Mouse (Mus musculus) midbrain, embryonic 11.5 days (tissue): ENCODE measurements around the gene Snrpa1. TPM values are rescaled to one million over a fixed set of nuclear protein-coding genes. Genes with fewer than 3 reads are reported as not detected.
"Not testable (repeated sequence)": the region's sequence is repeated elsewhere in the genome, so short reads cannot be mapped to it uniquely, and the experiment has no call there.

ENCODE experiments used
- ATAC-seq: fragments of 200-750 bp; cut with Nextera tagmentation; 2 replicates; pipeline ENCODE4 v1.8.0; 2017; ENCODE audit warnings: moderate TSS enrichment, moderate library complexity; ENCODE audit not compliant: low FRiP score
- DNase-seq: peaks from one replicate; pipeline ENCODE4 v3.0.0; 2015; ENCODE audit warnings: low spot score; ENCODE audit errors: missing footprints
- H3K27ac ChIP-seq: fragments of 300-500 bp; sonication (generic); 2 replicates; pipeline ENCODE4 v1.5.1; 2014; ENCODE audit warnings: low read depth, low read length
- H3K27me3 ChIP-seq: fragments of 300-500 bp; sonication (generic); 2 replicates; pipeline ENCODE4 v1.6.1; 2014; ENCODE audit warnings: mild to moderate bottlenecking, low read length, moderate library complexity, mixed read lengths; ENCODE audit not compliant: control insufficient read depth, insufficient read depth
- H3K36me3 ChIP-seq: fragments of 300-500 bp; sonication (generic); 2 replicates; pipeline ENCODE4 v1.6.1; 2014; ENCODE audit warnings: mild to moderate bottlenecking, low read length, moderate library complexity, mixed read lengths; ENCODE audit not compliant: control insufficient read depth, insufficient read depth
- H3K4me1 ChIP-seq: fragments of 300-500 bp; sonication (generic); 2 replicates; pipeline ENCODE4 v1.6.1; 2014; ENCODE audit warnings: low read length; ENCODE audit not compliant: control insufficient read depth, insufficient read depth
- H3K4me2 ChIP-seq: fragments of 300-500 bp; sonication (generic); 2 replicates; pipeline ENCODE4 v1.6.1; 2014; ENCODE audit warnings: mild to moderate bottlenecking, moderate library complexity
- H3K4me3 ChIP-seq: fragments of 300-500 bp; sonication (generic); 2 replicates; pipeline ENCODE4 v1.5.1; 2014; ENCODE audit warnings: low read depth, low read length
- H3K9ac ChIP-seq: fragments of 300-500 bp; sonication (generic); 2 replicates; pipeline ENCODE4 v1.6.1; 2014; ENCODE audit warnings: low read length
- H3K9me3 ChIP-seq: fragments of 300-500 bp; sonication (generic); 2 replicates; pipeline ENCODE4 v1.6.1; 2016; ENCODE audit warnings: low read length; ENCODE audit not compliant: control insufficient read depth
- WGBS: fragments of 180-500 bp; shearing (Covaris S2); extraction: QIAGEN DNeasy Blood & Tissue Kit; methylation state at CpG from one replicate; pipeline ENCODE4 v1.1.7; 2014; 5-methylcytosine and 5-hydroxymethylcytosine counted together
- polyA plus RNA-seq: library from polyadenylated mRNA; unstranded; fragments of >200 nt; fragmentation: Nextera tagmentation; extraction: Ambion mirVana; gene quantifications from 2 replicates; pipeline ENCODE4 v1.2.1, GENCODE M21; 2014

Gene Snrpa1
- polyA plus RNA-seq, 1 experiment from 2014 or later = 230 TPM

- H3K4me1 ChIP-seq = no peaks in the 10 kb centered on the region
- no peak within 1 kb of the TSS for H3K9ac ChIP-seq
- no peak within 1 kb of the TSS for H3K27ac ChIP-seq
- H3K27me3 ChIP-seq = no peaks in the 10 kb centered on the region
- 90% methylated on average over 10 of the region's 10 CpGs for WGBS
- no peak within 1 kb of the TSS for H3K4me2 ChIP-seq
- no peaks in the 10 kb centered on the region for H3K9me3 ChIP-seq
- H3K36me3 ChIP-seq = no peaks in the 10 kb centered on the region
- DNase-seq (peak; percentile 69), ATAC-seq (no peak)
- no peak within 1 kb of the TSS for H3K4me3 ChIP-seq
Observed at GRCm38 (mm10) chr7:66043552-66044459, 15.0 kb upstream of the Snrpa1 start, which contains the start of gene Gm45213. TSS of gene Gm45213 (plus strand) at chr7:66043602.

GRCm38 (mm10) chr7:66044617-66045016 lies 14.2 kb upstream of the Snrpa1 start:
- H3K4me3 ChIP-seq = no peak overlapping the region
- no peaks in the 10 kb centered on the region for H3K27me3 ChIP-seq
- ATAC-seq (no peak), DNase-seq (peak; percentile 41)
- H3K4me1 ChIP-seq = no peaks in the 10 kb centered on the region
- no peaks in the 10 kb centered on the region for H3K36me3 ChIP-seq
- H3K4me2 ChIP-seq = no peak overlapping the region
- H3K9ac ChIP-seq = no peak overlapping the region
- H3K9me3 ChIP-seq = no peaks in the 10 kb centered on the region
- WGBS = 40% methylated on average over 9 of the region's 9 CpGs
- no peak overlapping the region for H3K27ac ChIP-seq

GRCm38 (mm10) chr7:66046921-66047918 lies 11.6 kb upstream of the Snrpa1 start:
- Histone ChIP-seq H3K9me3 (no peaks in the 10 kb centered on the region), H3K4me3 (no peak overlapping the region), H3K27me3 (no peaks in the 10 kb centered on the region), H3K9ac (no peak overlapping the region), H3K4me2 (no peak overlapping the region), H3K36me3 (no peaks in the 10 kb centered on the region), H3K27ac (no peak overlapping the region), H3K4me1 (no peaks in the 10 kb centered on the region)
- ATAC-seq = 0 out of 2 replicates have a peak, but pooled peaks have one; percentile 27
- peak; percentile 75 for DNase-seq
- 59% methylated on average over 17 of the region's 17 CpGs for WGBS

- Histone ChIP-seq H3K36me3 (no peaks in the 10 kb centered on the region), H3K9me3 (no peaks in the 10 kb centered on the region), H3K4me2 (no peak overlapping the region), H3K4me1 (no peaks in the 10 kb centered on the region), H3K27ac (no peak overlapping the region), H3K27me3 (no peaks in the 10 kb centered on the region), H3K4me3 (no peak overlapping the region), H3K9ac (no peak overlapping the region)
- ATAC-seq (no peak), DNase-seq (peak; percentile 70)
- WGBS = 79% methylated on average over 4 of the region's 4 CpGs
Observed at GRCm38 (mm10) chr7:66047975-66048374, 10.8 kb upstream of the Snrpa1 start.

- Histone ChIP-seq H3K27ac (no peak overlapping the region), H3K9ac (no peak overlapping the region), H3K4me2 (no peak overlapping the region), H3K9me3 (no peaks in the 10 kb centered on the region), H3K4me1 (no peaks in the 10 kb centered on the region), H3K27me3 (no peaks in the 10 kb centered on the region), H3K36me3 (no peaks in the 10 kb centered on the region), H3K4me3 (no peak overlapping the region)
- 82% methylated on average over 12 of the region's 12 CpGs for WGBS
- ATAC-seq (no peak), DNase-seq (peak; percentile 69)
Observed at GRCm38 (mm10) chr7:66048446-66049230, 10.2 kb upstream of the Snrpa1 start.

- ATAC-seq (no peak), DNase-seq (peak; percentile 62)
- 92% methylated on average over 4 of the region's 4 CpGs for WGBS
- no peak overlapping the region for H3K27ac ChIP-seq
- no peak overlapping the region for H3K9ac ChIP-seq
- H3K9me3 ChIP-seq = no peaks in the 10 kb centered on the region
- H3K4me1 ChIP-seq = no peaks in the 10 kb centered on the region
- no peaks in the 10 kb centered on the region for H3K27me3 ChIP-seq
- no peaks in the 10 kb centered on the region for H3K36me3 ChIP-seq
- no peak overlapping the region for H3K4me3 ChIP-seq
- H3K4me2 ChIP-seq = no peak overlapping the region
Observed at GRCm38 (mm10) chr7:66053946-66054483, 4.8 kb upstream of the Snrpa1 start.

- not testable (repeated sequence) for H3K27me3 ChIP-seq, H3K4me2 ChIP-seq, ATAC-seq, H3K4me3 ChIP-seq, H3K27ac ChIP-seq, H3K9ac ChIP-seq, H3K4me1 ChIP-seq, H3K36me3 ChIP-seq, H3K9me3 ChIP-seq
- DNase-seq = peak; percentile 80
- WGBS = 16% methylated on average over 2 of the region's 2 CpGs
Observed at GRCm38 (mm10) chr7:66055356-66055755, 3.4 kb upstream of the Snrpa1 start.
